Mouse (Mus musculus) cerebral cortex, adult 2 months (tissue): ENCODE results near the gene Gm5105.

Experiments used
- WGBS: fragments of 180-500 bp; shearing (Covaris S2); methylation state at CpG from one replicate; pipeline ENCODE4 v1.1.7; 2018; 5-methylcytosine and 5-hydroxymethylcytosine counted together

The Gm5105 gene

DNA sequence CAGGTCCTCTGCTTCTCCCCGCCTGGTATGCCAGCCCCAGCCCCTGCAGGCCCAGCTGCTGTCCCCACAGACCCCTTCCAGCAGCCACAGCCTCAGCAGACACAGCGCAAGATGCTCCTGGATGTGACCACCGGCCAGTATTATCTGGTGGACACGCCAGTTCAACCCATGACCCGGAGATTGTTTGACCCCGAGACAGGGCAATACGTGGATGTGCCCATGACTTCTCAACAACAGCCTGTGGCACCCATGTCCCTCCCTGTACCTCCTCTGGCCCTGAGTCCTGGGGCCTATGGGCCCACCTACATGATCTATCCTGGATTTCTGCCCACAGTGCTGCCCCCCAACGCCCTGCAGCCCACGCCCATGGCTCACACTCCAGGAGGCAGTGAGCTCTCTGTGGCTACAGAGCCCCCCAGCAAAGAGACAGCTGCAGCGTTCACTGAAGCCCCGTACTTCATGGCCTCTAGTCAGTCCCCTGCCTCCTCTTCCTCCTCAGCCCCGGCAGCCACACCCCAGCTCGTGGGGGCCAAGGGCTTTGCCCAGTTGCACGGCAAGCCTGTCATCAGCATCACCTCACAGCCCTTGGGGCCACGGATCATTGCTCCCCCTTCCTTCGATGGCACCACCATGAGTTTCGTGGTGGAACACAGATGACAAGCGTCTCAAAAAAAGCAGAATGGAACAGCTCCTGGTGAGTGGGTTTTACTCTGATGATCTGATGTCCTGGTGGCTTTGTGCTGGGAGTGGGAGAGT lies 2.7 kb upstream of the Gm5105 start:
- 80% methylated on average over 18 of the region's 18 CpGs for WGBS

- 92% methylated on average over 12 of the region's 12 CpGs for WGBS
Measured at GRCm38 (mm10) chr3:138068103-138068502, 915 bp upstream of the Gm5105 start.

DNA sequence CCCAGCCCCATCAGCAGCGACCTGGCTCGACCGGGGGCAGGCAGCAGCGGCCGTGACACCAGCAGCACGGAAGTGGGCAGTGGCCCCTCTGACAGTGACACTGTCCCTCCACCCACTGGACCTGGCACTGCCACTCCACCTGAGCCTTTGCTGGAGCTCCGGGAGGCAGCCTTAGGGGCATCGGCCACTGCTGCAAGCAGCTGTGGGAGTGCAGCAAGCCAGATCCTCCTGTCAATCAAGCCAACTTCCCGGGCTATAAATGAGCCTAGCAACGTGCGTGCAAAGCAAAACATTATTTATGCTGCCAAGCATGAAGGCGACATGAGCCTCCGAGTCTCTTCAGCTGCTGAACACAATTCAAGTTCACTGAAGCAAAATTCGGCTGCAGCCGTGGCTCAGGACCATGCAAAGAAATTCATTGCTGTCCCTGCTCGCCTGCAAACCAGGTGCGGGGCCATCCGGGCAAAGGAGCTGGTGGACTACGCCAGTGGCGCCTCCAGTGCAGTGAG lies 786 bp downstream of the Gm5105 start:
- WGBS, result 53% methylated on average over 20 of the region's 20 CpGs

DNA sequence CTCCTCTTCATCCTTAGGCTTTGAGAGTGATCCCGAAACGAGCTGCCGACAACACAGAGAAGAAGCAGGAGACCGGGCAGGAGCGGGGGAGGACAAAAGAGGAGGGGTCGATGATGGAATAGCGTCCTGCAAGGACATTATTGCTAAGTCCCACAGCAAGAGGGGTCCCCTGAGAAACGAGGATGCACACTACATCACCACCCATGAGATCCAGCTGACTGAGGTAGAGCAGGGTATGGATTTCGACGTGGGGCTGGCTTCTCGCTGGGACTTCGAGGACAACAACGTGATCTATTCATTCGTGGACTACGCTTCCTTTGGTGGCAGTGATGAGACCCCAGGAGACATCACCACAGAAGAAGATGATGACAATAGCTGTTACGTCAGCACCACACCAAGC lies 1.3 kb downstream of the Gm5105 start:
- 76% methylated on average over 16 of the region's 16 CpGs for WGBS

DNA sequence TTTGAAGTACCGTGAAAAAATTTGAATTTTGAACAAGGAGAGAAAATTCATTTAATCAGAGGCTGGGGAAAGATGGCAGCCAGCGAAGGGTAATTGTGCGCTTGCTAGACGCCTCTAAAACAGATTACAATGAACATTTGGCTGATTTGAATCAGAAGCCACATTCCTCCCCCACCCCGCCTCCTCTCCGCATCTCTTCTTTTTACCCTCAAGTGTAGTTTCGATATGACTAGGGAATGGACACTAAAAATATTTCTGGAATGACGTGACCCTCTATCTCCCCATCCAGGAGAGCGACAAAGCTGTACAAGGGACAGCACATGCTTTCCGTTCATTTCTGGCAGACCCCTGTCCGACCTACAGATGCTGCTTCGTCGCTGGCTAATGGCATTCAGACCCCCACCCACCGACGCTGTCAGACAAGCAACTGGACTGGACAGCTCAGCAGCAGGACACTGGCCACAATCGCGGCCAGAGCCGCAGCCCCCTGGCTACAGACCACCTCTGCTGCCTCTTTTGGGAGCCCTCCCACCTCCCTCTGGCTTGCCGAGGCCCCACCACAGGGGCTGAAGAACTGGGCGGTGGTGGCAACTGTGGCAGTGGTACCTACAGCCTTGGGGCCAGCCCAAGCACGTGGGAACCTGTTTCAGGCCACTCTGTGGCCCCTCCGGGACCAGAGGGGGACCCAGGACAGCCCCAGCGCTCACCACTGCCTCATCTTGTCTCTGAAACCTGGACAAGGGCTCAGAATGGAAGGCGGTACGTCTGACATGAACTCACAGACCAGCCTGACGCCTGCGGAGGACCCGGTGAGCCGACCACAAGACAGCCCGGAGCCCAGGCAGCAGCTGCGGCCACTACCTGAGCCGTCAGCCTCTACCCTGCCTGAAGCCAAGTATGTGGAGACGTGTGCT lies 2.2 kb downstream of the Gm5105 start, which contains the start of gene 1110002E22Rik:
Gene 1110002E22Rik, plus strand, starts transcription at position 321 of the 914 bp plus-strand sequence.
- 63% methylated on average over 33 of the region's 33 CpGs for WGBS

DNA sequence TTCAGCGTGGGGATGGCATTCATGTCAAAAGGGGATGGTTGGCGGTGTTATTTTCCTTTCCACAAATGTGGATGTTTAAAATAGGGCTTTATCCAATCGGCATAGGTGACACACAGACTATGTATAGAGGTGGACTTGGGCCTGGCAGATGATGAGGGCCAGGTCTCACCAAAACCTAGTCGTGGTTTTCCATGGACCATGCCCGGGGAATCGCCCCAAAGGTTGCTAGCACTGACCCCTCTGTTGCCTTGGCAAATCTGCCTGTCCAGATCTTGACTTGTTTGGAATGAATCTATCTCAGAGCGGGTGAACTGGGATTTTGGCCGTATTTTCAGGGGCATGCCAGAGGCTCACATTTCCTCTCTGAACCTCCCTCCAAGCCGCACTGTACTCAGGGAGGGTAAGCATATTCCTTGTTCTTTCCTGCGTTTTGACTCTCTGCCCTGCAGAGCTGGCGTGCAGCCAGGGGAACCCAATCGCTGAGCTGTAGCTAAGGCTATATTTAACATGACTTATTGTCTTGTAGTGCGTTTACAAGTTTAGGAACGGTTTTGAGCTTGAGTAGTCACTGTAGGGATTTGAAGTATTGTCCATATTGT lies 3.4 kb downstream of the Gm5105 start:
- 42% methylated on average over 14 of the region's 14 CpGs for WGBS

- WGBS, result 86% methylated on average over 4 of the region's 4 CpGs
Measured at GRCm38 (mm10) chr3:138062673-138063072, 4.5 kb downstream of the Gm5105 start.

- 87% methylated on average over 9 of the region's 9 CpGs for WGBS
Measured at GRCm38 (mm10) chr3:138061205-138061911, 5.8 kb downstream of the Gm5105 start.

DNA sequence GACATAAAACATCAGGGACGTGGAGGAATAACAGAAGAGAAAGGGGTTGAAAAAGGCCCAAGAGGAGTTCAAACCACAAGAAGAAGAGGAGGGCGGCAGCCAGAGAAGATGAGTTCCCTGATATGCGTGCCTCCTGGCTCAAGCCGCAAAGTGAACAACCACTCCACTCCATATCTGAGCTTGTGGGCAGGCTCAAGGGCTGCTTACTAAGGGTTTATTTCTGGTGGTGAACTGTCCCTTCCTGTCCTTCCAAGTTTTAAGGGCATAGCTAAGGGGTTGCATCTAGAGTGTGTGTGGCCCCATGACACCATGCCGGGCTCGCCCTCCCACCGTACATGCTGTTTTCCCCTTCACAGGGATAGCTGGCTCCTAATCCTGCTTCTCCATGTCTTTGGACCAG lies 6.8 kb downstream of the Gm5105 start:
- WGBS, result 92% methylated on average over 7 of the region's 7 CpGs

GRCm38 (mm10) chr3:138058226-138058625 lies 9.0 kb downstream of the Gm5105 start:
- WGBS, result 57% methylated on average over 4 of the region's 4 CpGs

DNA sequence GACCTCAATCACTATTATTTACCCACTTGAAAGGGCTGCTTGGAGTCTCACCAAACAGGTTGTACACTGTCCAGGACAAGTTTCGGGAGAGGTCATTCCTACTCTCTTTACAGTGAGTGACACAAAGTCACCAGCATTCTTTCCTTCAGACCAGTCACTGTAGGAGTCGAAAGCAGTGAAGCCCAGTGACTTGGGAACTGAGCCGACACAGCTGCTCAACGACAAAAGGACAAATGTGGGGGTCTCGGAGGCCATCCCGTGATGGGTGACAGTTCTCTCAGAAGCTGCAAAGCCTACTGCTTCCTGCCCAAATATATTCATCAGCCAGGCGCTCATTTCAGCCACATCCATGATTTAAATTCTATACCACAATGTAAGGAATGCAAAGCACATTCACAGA lies 10.2 kb downstream of the Gm5105 start:
- WGBS, result 90% methylated on average over 7 of the region's 7 CpGs

GRCm38 (mm10) chr3:138053969-138054368 lies 13.2 kb downstream of the Gm5105 start:
- WGBS, result 55% methylated on average over 4 of the region's 4 CpGs

DNA sequence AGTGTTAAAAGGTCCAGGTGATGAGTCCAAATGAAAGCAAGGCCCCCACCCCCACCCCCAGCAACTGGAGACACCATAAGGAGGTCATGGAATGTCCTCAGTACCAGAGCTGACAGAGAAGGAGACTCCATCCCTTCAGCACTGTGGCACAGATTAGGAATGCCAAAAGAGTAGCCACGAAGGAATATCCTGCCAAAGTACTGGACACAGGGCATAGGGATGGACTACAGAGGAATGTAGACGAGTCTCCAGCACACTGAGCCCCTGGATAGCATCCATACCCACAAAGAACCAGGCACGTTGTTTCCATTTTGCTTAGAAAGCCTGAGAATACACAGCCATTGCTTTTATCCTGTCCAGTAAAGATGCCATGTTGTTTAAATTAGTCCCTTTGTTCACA lies 15.8 kb downstream of the Gm5105 start:
- 71% methylated on average over 3 of the region's 3 CpGs for WGBS

GRCm38 (mm10) chr3:138050772-138051171 lies 16.4 kb downstream of the Gm5105 start:
- WGBS, result 92% methylated on average over 11 of the region's 11 CpGs

GRCm38 (mm10) chr3:138049555-138049954 lies 17.6 kb downstream of the Gm5105 start:
- 84% methylated on average over 6 of the region's 6 CpGs for WGBS

DNA sequence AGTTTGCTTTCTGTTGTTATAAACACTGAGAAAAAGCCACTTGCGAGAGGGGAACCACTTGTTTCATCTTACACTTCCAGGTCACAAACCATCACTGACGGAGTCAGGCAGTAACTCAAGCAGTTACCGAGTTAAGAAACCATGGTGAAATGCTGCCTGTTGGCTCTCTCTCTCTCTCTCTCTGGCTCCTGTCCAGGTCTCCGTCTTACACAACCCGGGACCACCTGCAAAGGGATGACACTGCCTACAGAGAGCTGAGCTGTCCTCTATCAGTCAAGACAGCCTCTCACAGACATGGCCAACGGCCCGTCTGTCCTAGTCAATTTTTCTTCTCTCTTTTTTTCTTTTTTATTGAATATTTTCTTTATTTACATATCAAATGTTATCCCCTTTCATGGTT lies 23.9 kb downstream of the Gm5105 start:
- WGBS, result 59% methylated on average over 7 of the region's 7 CpGs

- WGBS, result 66% methylated on average over 3 of the region's 3 CpGs
Measured at GRCm38 (mm10) chr3:138041591-138042301, 25.4 kb downstream of the Gm5105 start.

GRCm38 (mm10) chr3:138040938-138041337 lies 26.2 kb downstream of the Gm5105 start:
- 84% methylated on average over 2 of the region's 2 CpGs for WGBS

GRCm38 (mm10) chr3:138033986-138034385 lies 33.2 kb downstream of the Gm5105 start:
- WGBS, result 83% methylated on average over 6 of the region's 6 CpGs

- WGBS, result 80% methylated on average over 6 of the region's 6 CpGs
Measured at GRCm38 (mm10) chr3:138030563-138030962, 36.6 kb downstream of the Gm5105 start.

DNA sequence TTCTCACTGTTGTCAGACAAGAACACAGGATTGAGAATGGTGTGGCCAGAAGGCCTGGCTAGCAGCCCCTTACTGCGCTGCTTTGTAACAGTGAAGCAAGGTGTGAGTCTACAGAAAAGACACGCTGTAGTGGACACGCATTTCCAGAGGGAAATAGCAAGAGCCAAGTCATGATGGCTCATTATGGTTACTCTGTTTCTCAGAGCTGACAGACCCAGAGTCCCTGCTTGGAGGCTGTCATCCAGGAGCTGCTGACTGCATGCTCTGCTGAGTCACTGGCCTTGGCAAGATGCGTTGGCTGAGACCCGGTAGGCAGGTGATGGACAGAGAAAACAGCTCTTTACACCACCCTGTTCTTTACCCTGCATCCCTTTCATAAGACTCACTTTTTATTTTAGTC lies 37.8 kb downstream of the Gm5105 start:
- WGBS, result 67% methylated on average over 5 of the region's 5 CpGs
